In genomic region chr1:24349462-24350217, GRCm38 (mm10) we compare ENCODE assay signal across 16 mouse cellular contexts.
DNase-seq lines count a peak whose midpoint lies in the region; ATAC-seq lines count a peak whose summit lies in the region.
"Had no signal": no experiment of that assay in that cellular context is flagged by ENCODE, and none has a peak within 500 bp of the region (broad histone marks: within the 10 kb centered on the region; RNA-seq: fewer than 3 reads in every experiment).

No protein-coding gene starts in this region.

- H3K36me3 ChIP-seq in hindbrain, embryonic 11.5 days (ENCODE audit: control insufficient read depth, insufficient read depth, low read length) = no peaks in the 10 kb centered on the region
- no peaks in the 10 kb centered on the region for H3K36me3 ChIP-seq in hindbrain, embryonic 10.5 days
- no peaks in the 10 kb centered on the region for H3K36me3 ChIP-seq in hindbrain, embryonic 14.5 days (replicated peaks; ENCODE audit: control insufficient read depth, insufficient read depth)
- no peaks in the 10 kb centered on the region for H3K36me3 ChIP-seq in midbrain, embryonic 16.5 days (ENCODE audit: control insufficient read depth, insufficient read depth, low read length)
- H3K36me3 ChIP-seq: forebrain, embryonic 10.5 days; G1E had no signal

- no peaks in the 10 kb centered on the region for H3K9me3 ChIP-seq in hindbrain, embryonic 11.5 days (ENCODE audit: control insufficient read depth, low read length)
- no peaks in the 10 kb centered on the region for H3K9me3 ChIP-seq in hindbrain, embryonic 10.5 days
- H3K9me3 ChIP-seq in hindbrain, embryonic 14.5 days (ENCODE audit: control insufficient read depth, low read length) = no peaks in the 10 kb centered on the region
- H3K9me3 ChIP-seq in midbrain, embryonic 16.5 days (replicated peaks; ENCODE audit: control insufficient read depth, low read length, poor library complexity, severe bottlenecking) = no peaks in the 10 kb centered on the region
- H3K9me3 ChIP-seq: forebrain, embryonic 10.5 days; G1E had no signal

- 81% methylated on average over 13 of the region's 13 CpGs for WGBS in hindbrain, embryonic 11.5 days
- 83% methylated on average over 13 of the region's 13 CpGs for WGBS in hindbrain, embryonic 10.5 days
- WGBS in hindbrain, embryonic 14.5 days = 60% methylated on average over 13 of the region's 13 CpGs
- 67% methylated on average over 13 of the region's 13 CpGs for WGBS in midbrain, embryonic 16.5 days

- no peak overlapping the region for H3K4me3 ChIP-seq in hindbrain, embryonic 11.5 days (ENCODE audit: low read depth, low read length)
- H3K4me3 ChIP-seq in hindbrain, embryonic 10.5 days = no peak overlapping the region
- 0 out of 2 replicates have a peak overlapping the region, but pooled peaks have one; percentile 2 for H3K4me3 ChIP-seq in hindbrain, embryonic 14.5 days (replicated peaks; ENCODE audit: low read length)
- H3K4me3 ChIP-seq in midbrain, embryonic 16.5 days (ENCODE audit: low read depth, low read length) = no peak overlapping the region
- H3K4me3 ChIP-seq: forebrain, embryonic 10.5 days; layer of hippocampus, adult 2 months had no signal

- peak; percentile 85 for ATAC-seq in hindbrain, embryonic 11.5 days (ENCODE audit: low FRiP score)
- peak; percentile 89 for ATAC-seq in hindbrain, embryonic 14.5 days (ENCODE audit: low FRiP score)
- peak; percentile 71; the same call in 1 of the 2 replicates for ATAC-seq in midbrain, embryonic 16.5 days
- no peak for ATAC-seq in erythroid progenitor cell, adult 5-6 weeks (replicated peaks; ENCODE audit: low FRiP score, poor library complexity, severe bottlenecking)

- DNase-seq in hindbrain, embryonic 11.5 days (ENCODE audit: low spot score) = no peak
- DNase-seq in hindbrain, embryonic 10.5 days (ENCODE audit: low spot score) = no peak
- DNase-seq in brain, adult 2 months (ENCODE audit: low read depth, low spot score) = peak; percentile 79
- DNase-seq in hindbrain, embryonic 14.5 days (ENCODE audit: low spot score) = peak; percentile 57
- DNase-seq in heart, adult 9 months (ENCODE audit: low spot score in 2 of 2) = no peak
- no peak for DNase-seq in cerebellum, postnatal 4 days (ENCODE audit: low spot score in 2 of 2)
- DNase-seq: adrenal gland, postnatal 36 days; cerebellum, adult 2 months; heart, postnatal 10 days; kidney, adult 2 months; thymus, postnatal 4 days had no signal

- no peaks in the 10 kb centered on the region for H3K4me1 ChIP-seq in hindbrain, embryonic 11.5 days (replicated peaks; ENCODE audit: control insufficient read depth, insufficient read depth, low read length)
- no peaks in the 10 kb centered on the region for H3K4me1 ChIP-seq in hindbrain, embryonic 10.5 days (replicated peaks)
- H3K4me1 ChIP-seq in hindbrain, embryonic 14.5 days (replicated peaks; ENCODE audit: control insufficient read depth, insufficient read depth, low read length) = 0 out of 2 replicates have a peak, but pooled peaks cover 3% of the 10 kb centered on the region
- H3K4me1 ChIP-seq in midbrain, embryonic 16.5 days (ENCODE audit: control insufficient read depth, insufficient read depth, low read length) = no peaks in the 10 kb centered on the region
- H3K4me1 ChIP-seq: forebrain, embryonic 10.5 days had no signal

- no peaks in the 10 kb centered on the region for H3K27me3 ChIP-seq in hindbrain, embryonic 11.5 days (ENCODE audit: control insufficient read depth, insufficient read depth, low read length)
- H3K27me3 ChIP-seq in hindbrain, embryonic 10.5 days (ENCODE audit: insufficient read depth, poor library complexity, severe bottlenecking) = no peaks in the 10 kb centered on the region
- H3K27me3 ChIP-seq in hindbrain, embryonic 14.5 days (ENCODE audit: control insufficient read depth, insufficient read depth, low read length) = no peaks in the 10 kb centered on the region
- no peaks in the 10 kb centered on the region for H3K27me3 ChIP-seq in midbrain, embryonic 16.5 days (ENCODE audit: control insufficient read depth, insufficient read depth, low read depth, low read length)

- H3K4me2 ChIP-seq in hindbrain, embryonic 11.5 days (replicated peaks; ENCODE audit: low read depth, low read length) = no peak overlapping the region
- peak overlapping the region; percentile 25 for H3K4me2 ChIP-seq in hindbrain, embryonic 14.5 days (replicated peaks)
- 0 out of 2 replicates have a peak overlapping the region, but pooled peaks have one; percentile 5 for H3K4me2 ChIP-seq in midbrain, embryonic 16.5 days (ENCODE audit: low read length)

- no peak overlapping the region for H3K9ac ChIP-seq in hindbrain, embryonic 11.5 days (ENCODE audit: low read depth, low read length)
- H3K9ac ChIP-seq in hindbrain, embryonic 14.5 days = no peak overlapping the region
- H3K9ac ChIP-seq in midbrain, embryonic 16.5 days (ENCODE audit: low read depth, low read length) = no peak overlapping the region

- no peak overlapping the region for H3K27ac ChIP-seq in hindbrain, embryonic 11.5 days (ENCODE audit: low read depth, low read length)
- H3K27ac ChIP-seq in hindbrain, embryonic 10.5 days = no peak overlapping the region
- H3K27ac ChIP-seq in hindbrain, embryonic 14.5 days = peak overlapping the region; percentile 51
- no peak overlapping the region for H3K27ac ChIP-seq in midbrain, embryonic 16.5 days (ENCODE audit: low read length)
- H3K27ac ChIP-seq: forebrain, embryonic 10.5 days; layer of hippocampus, adult 2 months had no signal

Comparison
In these comparisons a context has a peak if more than half of its experiments do, and no peak if none do; other contexts are left out.
1. DNase-seq: peak in brain, adult 2 months (single experiment) and hindbrain, embryonic 14.5 days (single experiment); none in hindbrain, embryonic 11.5 days (single experiment), hindbrain, embryonic 10.5 days (single experiment), heart, adult 9 months (0 of 2) and cerebellum, postnatal 4 days (0 of 2).